Mouse (Mus musculus) lung, embryonic 14.5 days (tissue): ENCODE results near the gene Acrv1. TPM values are rescaled to one million over a fixed set of nuclear protein-coding genes. Genes with fewer than 3 reads are reported as not detected.

Experiments used
- ATAC-seq: fragments of 200-750 bp; cut with Nextera tagmentation; 2 replicates; pipeline ENCODE4 v1.8.0; 2017; ENCODE audit warnings: mild to moderate bottlenecking, moderate TSS enrichment, moderate library complexity; ENCODE audit not compliant: insufficient read depth
- DNase-seq: peaks from one replicate; pipeline ENCODE4 v3.0.0-alpha.2; 2015
- H3K27ac ChIP-seq: fragments of 300-500 bp; sonication (generic); 2 replicates; pipeline ENCODE4 v1.5.1; 2014; ENCODE audit warnings: low read depth, mild to moderate bottlenecking, moderate library complexity
- H3K27me3 ChIP-seq: fragments of 300-500 bp; sonication (generic); 2 replicates; pipeline ENCODE4 v1.6.1; 2014; ENCODE audit warnings: low read length, control low read depth; ENCODE audit not compliant: insufficient read depth
- H3K36me3 ChIP-seq: fragments of 300-500 bp; sonication (generic); 2 replicates; pipeline ENCODE4 v1.6.1; 2014; ENCODE audit warnings: control low read depth; ENCODE audit not compliant: insufficient read depth
- H3K4me1 ChIP-seq: fragments of 300-500 bp; sonication (generic); 2 replicates; pipeline ENCODE4 v1.6.1; 2014; ENCODE audit warnings: antibody characterized with exemption, control low read depth; ENCODE audit not compliant: insufficient read depth
- H3K4me2 ChIP-seq: fragments of 300-500 bp; sonication (generic); 2 replicates; pipeline ENCODE4 v1.6.1; 2014; ENCODE audit warnings: mild to moderate bottlenecking
- H3K4me3 ChIP-seq: fragments of 300-500 bp; sonication (generic); 2 replicates; pipeline ENCODE4 v1.5.1; 2014; ENCODE audit warnings: low read depth, low read length
- H3K9ac ChIP-seq: fragments of 300-500 bp; sonication (generic); 2 replicates; pipeline ENCODE4 v1.6.1; 2014
- H3K9me3 ChIP-seq: fragments of 300-500 bp; sonication (generic); 2 replicates; pipeline ENCODE4 v1.6.1; 2016; ENCODE audit warnings: low read depth, low read length, control low read depth
- CTCF ChIP-seq: IDR thresholded peaks from 2 replicates; pipeline ENCODE4 v1.5.1; 2016; ENCODE audit warnings: antibody characterized with exemption, low read depth
- WGBS: fragments of 180-500 bp; shearing (Covaris S2); extraction: QIAGEN DNeasy Blood & Tissue Kit; methylation state at CpG from one replicate; pipeline ENCODE4 v1.1.7; 2014; 5-methylcytosine and 5-hydroxymethylcytosine counted together
- polyA plus RNA-seq: library from polyadenylated mRNA; unstranded; fragments of >200 nt; fragmentation: Nextera tagmentation; extraction: Ambion mirVana; gene quantifications from 2 replicates; pipeline ENCODE4 v1.2.1, GENCODE M21; 2014

The Acrv1 gene
- polyA plus RNA-seq, 1 experiment from 2014 or later = not detected

DNA sequence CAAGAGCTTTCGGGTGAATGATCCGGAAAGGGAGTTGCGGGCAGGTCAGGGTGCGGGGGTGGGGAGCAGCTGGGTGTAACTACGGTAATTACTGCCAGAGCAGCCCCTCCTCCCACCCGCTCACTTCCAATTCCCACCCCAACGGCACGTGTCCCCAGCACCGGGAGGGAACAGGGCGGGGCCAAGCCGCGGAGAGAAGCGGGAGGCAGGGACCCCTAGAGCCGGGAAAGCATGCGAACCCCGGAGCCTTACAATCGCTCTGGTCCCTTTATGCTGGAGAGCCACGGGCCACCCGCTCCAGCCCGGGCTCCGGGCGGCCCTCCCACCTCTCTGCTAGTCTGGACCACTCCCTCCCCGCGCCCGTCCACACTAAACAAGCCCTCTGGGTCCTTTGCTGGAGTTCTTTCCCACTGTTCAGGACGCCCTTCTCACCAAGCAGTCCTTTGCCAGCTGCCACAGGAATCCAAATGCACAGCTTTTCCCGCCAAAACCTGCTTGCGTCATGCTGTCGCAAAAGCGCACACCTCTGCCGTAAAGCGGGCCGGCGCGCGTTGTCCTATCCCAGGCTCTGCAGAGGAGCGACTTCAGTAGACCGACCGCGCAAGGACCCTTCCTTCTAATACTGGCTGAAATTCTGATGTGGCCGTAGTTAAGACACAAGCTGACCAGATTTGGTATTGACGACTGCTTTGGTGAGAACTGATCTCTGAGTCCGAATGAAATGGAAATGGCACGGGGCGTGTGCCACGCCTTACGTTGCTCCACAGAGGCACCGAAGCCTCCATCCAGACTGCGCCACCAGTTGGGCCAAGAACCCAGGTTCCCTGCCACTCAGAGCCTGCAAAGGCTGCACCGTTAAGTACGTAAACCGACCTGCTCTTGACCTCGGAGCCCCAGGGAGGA, 33.4 kb downstream of the Acrv1 start:
- peak overlapping the region; percentile 68 for H3K9ac ChIP-seq
- peak overlapping the region; percentile 61 for H3K4me3 ChIP-seq
- peak overlapping the region; percentile 92 for H3K27ac ChIP-seq
- peak; percentile 97 for DNase-seq
- peaks cover 31% of the 10 kb centered on the region for H3K36me3 ChIP-seq
- WGBS = under 1% methylated on average over 53 of the region's 53 CpGs
- H3K27me3 ChIP-seq = no peaks in the 10 kb centered on the region
- peak overlapping the region; percentile 58 for H3K4me2 ChIP-seq
- H3K4me1 ChIP-seq = peaks cover 4% of the 10 kb centered on the region; the same call in 1 of the 2 replicates
- H3K9me3 ChIP-seq = no peaks in the 10 kb centered on the region
- no peak for TF ChIP-seq CTCF
- peak; percentile 97 for ATAC-seq

DNA sequence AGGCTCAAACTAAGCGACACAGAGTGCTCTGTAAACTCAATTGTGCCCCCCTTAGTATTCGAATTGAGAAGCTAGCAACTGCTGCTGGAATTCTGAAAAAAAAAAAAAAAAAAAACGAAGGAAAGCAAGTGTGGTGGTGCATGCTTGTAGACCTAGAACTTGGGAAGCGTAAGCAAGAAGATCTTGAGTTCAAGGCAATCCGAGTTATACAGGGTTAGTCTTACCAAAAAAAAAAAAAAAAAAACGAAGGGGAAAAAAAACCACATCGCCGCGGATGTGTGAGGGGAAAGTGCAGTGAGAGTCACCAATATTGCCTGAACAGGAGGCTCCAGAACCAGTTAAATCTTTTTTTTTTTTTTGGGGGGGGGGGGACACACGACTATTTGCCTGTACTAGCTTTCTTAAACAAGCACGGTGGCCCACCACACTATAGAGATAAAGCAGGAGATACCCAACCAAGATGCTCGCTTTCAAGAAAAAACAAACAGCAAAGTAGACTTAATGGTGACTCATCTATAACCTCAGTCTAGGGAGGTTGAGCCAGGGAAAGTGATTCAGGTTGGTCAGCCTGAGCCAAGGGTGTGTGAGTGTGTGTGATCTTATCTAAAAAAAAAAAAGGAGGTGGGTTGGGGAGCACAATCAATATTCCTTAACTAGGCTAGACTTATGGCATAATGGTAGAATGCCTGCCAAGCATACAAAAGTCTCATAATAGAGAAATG, 34.2 kb downstream of the Acrv1 start, which contains the start of gene Chek1:
Gene Chek1 (minus strand): TSS at position 32 of the 722 bp plus-strand sequence.
- 2% methylated on average over 12 of the region's 12 CpGs for WGBS
- Histone ChIP-seq H3K9ac (peak within 1 kb of the TSS; percentile 68), H3K27me3 (no peaks in the 10 kb centered on the region), H3K9me3 (no peaks in the 10 kb centered on the region), H3K4me1 (peaks cover 4% of the 10 kb centered on the region; the same call in 1 of the 2 replicates), H3K36me3 (peaks cover 29% of the 10 kb centered on the region), H3K4me3 (peak within 1 kb of the TSS; percentile 61), H3K4me2 (peak within 1 kb of the TSS; percentile 58), H3K27ac (peak within 1 kb of the TSS; percentile 92)
- ATAC-seq (peak; percentile 12), DNase-seq (peak; percentile 3)
- TF ChIP-seq CTCF = no peak

Other genes starting within 250 kb of the Acrv1 start
- gene Gm9513, start 217.6 kb upstream of the Acrv1 start, polyA plus RNA-seq = not detected in 2 replicates
- gene Gm5615, start 151.3 kb upstream of the Acrv1 start, polyA plus RNA-seq = not detected in 2 replicates
- not detected in 2 replicates for gene Gm17689, start 110.6 kb upstream of the Acrv1 start, polyA plus RNA-seq
- gene A630095E13Rik, start 49.8 kb upstream of the Acrv1 start, polyA plus RNA-seq = not detected in 2 replicates
- gene Chek1, start 33.8 kb downstream of the Acrv1 start, polyA plus RNA-seq = 44.4 and 45.1 TPM in 2 replicates
- 243 and 260 TPM in 2 replicates for gene Stt3a, start 74.5 kb downstream of the Acrv1 start, polyA plus RNA-seq
- 56.0 and 60.3 TPM in 2 replicates for gene Ei24, start 104.2 kb downstream of the Acrv1 start, polyA plus RNA-seq
- 3.3 and 3.4 TPM in 2 replicates for gene Fez1, start 128.6 kb downstream of the Acrv1 start, polyA plus RNA-seq